Mouse (Mus musculus) midbrain, embryonic 12.5 days (tissue): ENCODE measurements around the gene Lenep. TPM values are rescaled to one million over a fixed set of nuclear protein-coding genes. Genes with fewer than 3 reads are reported as not detected.
"Not testable (repeated sequence)": the region's sequence is repeated elsewhere in the genome, so short reads cannot be mapped to it uniquely, and the experiment has no call there.

Experiments
- ATAC-seq: fragments of 200-750 bp; cut with Nextera tagmentation; 2 replicates; pipeline ENCODE4 v1.8.0; 2017; ENCODE audit warnings: low read depth, moderate TSS enrichment, moderate library complexity; ENCODE audit not compliant: low FRiP score
- H3K27ac ChIP-seq: fragments of 300-500 bp; sonication (generic); replicated peaks from 2 replicates; pipeline ENCODE4 v1.5.1; 2016; ENCODE audit warnings: mild to moderate bottlenecking
- H3K27me3 ChIP-seq: fragments of 300-500 bp; sonication (generic); 2 replicates; pipeline ENCODE4 v1.6.1; 2016; ENCODE audit warnings: mild to moderate bottlenecking
- H3K36me3 ChIP-seq: fragments of 300-500 bp; sonication (generic); 2 replicates; pipeline ENCODE4 v1.6.1; 2016
- H3K4me1 ChIP-seq: fragments of 300-500 bp; sonication (generic); 2 replicates; pipeline ENCODE4 v1.6.1; 2016
- H3K4me2 ChIP-seq: fragments of 300-500 bp; sonication (generic); replicated peaks from 2 replicates; pipeline ENCODE4 v1.6.1; 2016; ENCODE audit warnings: mild to moderate bottlenecking, moderate library complexity
- H3K4me3 ChIP-seq: fragments of 300-500 bp; sonication (generic); 2 replicates; pipeline ENCODE4 v1.5.1; 2016; ENCODE audit warnings: mild to moderate bottlenecking
- H3K9ac ChIP-seq: fragments of 300-500 bp; sonication (generic); replicated peaks from 2 replicates; pipeline ENCODE4 v1.6.1; 2016; ENCODE audit warnings: mild to moderate bottlenecking, moderate library complexity
- H3K9me3 ChIP-seq: fragments of 300-500 bp; sonication (generic); 2 replicates; pipeline ENCODE4 v1.6.1; 2016; ENCODE audit warnings: mild to moderate bottlenecking
- WGBS: fragments of 180-500 bp; shearing (Covaris S2); methylation state at CpG from one replicate; pipeline ENCODE4 v1.1.7; 2016; 5-methylcytosine and 5-hydroxymethylcytosine counted together
- polyA plus RNA-seq: library from polyadenylated mRNA; unstranded; fragments of >200 nt; fragmentation: Nextera tagmentation; extraction: Ambion mirVana; gene quantifications from 2 replicates; pipeline ENCODE4 v1.2.1, GENCODE M21; 2016

Lenep gene
- polyA plus RNA-seq, 1 experiment from 2014 or later = 1.5 TPM

DNA sequence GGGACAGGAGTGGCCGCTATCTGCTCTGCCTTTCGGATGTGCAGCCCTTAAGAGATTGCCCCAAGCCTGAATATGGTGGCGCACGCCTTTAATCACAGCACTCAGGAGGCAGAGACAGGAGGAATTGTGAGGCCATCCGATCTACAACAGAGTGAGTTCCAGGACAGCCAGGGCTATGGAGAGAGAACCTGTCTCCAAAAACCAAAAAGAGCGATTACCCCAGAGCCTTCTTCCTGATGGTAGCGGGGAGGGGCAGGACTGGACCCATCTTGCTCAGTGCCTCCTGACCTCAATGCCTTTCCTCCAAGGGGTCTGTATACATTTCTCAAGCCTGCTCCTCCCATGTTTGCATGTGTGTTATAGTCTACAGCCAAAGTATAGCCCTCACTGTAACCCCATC, 26.4 kb upstream of the Lenep start:
- Histone ChIP-seq H3K4me1 (peaks cover 11% of the 10 kb centered on the region), H3K36me3 (peaks cover 36% of the 10 kb centered on the region)
- 86% methylated on average over 7 of the region's 7 CpGs for WGBS
- H3K9me3 ChIP-seq, H3K27ac ChIP-seq, H3K4me3 ChIP-seq, H3K27me3 ChIP-seq, ATAC-seq, H3K9ac ChIP-seq, H3K4me2 ChIP-seq: not testable (repeated sequence)

DNA sequence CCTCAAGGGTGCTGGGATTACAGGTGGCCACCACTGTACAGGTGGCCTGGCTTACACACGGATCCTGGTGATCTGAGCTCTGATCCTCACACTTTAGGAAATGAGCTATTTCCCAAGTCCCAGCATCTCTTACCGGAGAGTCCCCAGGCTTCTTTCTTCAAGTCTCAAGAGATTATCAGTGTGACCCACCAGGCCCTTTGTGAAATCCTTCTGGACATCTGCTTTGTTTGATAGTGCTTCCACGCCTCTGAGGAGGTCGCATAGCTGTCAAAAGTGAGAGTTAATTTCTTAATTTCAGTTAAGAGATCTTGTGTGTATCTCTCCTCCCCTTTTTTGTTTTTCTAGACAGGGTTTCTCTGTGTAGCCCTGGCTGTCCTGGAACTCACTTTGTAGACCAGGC, 23.3 kb upstream of the Lenep start:
- 87% methylated on average over 4 of the region's 4 CpGs for WGBS
- Histone ChIP-seq H3K9ac (no peak overlapping the region), H3K4me3 (no peak overlapping the region), H3K4me2 (no peak overlapping the region), H3K4me1 (peaks cover 20% of the 10 kb centered on the region), H3K36me3 (peaks cover 18% of the 10 kb centered on the region), H3K9me3 (no peaks in the 10 kb centered on the region), H3K27ac (no peak overlapping the region), H3K27me3 (no peaks in the 10 kb centered on the region)
- ATAC-seq = no peak

DNA sequence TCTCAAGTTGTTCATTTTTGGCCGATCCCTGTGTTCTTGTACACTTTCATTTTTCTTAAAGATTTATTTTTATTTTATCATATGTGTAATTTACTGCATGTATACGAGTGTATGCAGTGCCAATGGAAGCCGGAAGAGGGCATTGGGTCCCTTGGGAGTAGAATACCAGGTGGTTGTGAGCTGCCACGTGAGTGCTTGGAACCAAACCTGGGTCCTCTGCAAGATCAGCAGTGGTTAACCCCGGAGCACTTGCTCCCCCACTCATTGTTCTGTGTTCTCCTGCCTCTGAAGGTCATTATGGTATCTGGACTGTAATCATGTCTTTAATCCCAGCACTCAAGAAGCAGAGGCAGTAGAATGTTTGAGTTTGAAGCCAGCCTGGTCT, 22.5 kb upstream of the Lenep start:
- Histone ChIP-seq H3K27me3 (no peaks in the 10 kb centered on the region), H3K4me3 (no peak overlapping the region), H3K9ac (no peak overlapping the region), H3K36me3 (peaks cover 18% of the 10 kb centered on the region), H3K9me3 (no peaks in the 10 kb centered on the region), H3K27ac (no peak overlapping the region), H3K4me2 (no peak overlapping the region), H3K4me1 (peaks cover 22% of the 10 kb centered on the region)
- no peak for ATAC-seq
- whole genome bisulfite sequencing = 90% methylated on average over 5 of the region's 5 CpGs

DNA sequence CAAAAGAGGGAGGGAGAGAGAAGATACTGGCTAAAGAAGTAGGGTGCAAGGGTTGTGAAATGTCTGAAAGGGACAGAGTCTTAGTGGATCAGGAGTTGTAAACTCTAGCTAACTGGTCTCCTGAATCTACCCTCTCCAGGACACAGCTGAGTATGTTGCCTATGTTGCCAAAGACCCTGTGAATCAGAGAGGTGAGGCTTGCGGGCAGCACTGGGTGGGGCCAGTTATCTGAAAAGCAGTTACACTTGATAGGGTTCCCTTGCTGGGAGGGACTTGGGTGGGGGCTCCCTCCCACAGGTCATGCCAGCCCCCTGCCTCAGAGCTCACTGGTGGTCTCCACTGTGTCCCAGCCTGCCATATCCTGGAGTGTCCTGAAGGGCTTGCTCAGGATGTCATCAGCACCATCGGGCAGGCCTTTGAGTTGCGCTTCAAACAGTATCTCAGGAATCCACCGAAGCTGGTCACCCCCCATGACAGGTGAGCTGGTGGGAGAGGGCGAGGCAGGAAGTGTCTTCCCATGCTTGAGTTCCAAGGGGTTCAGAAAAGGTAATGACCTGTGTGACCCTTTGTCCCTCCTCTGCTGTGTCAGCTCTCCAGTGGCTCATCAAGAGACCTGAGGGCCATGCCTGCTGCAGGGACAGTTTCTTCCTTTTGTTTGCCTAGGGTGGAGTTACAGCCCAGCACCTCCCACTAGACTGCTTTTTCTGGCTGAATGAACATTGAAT, 22.0 kb upstream of the Lenep start:
- Histone ChIP-seq H3K36me3 (peaks cover 18% of the 10 kb centered on the region), H3K27ac (no peak overlapping the region), H3K4me1 (peaks cover 28% of the 10 kb centered on the region), H3K4me3 (no peak overlapping the region), H3K4me2 (no peak overlapping the region), H3K9ac (no peak overlapping the region), H3K27me3 (no peaks in the 10 kb centered on the region), H3K9me3 (no peaks in the 10 kb centered on the region)
- 98% methylated on average over 5 of the region's 5 CpGs for WGBS
- no peak for ATAC-seq

DNA sequence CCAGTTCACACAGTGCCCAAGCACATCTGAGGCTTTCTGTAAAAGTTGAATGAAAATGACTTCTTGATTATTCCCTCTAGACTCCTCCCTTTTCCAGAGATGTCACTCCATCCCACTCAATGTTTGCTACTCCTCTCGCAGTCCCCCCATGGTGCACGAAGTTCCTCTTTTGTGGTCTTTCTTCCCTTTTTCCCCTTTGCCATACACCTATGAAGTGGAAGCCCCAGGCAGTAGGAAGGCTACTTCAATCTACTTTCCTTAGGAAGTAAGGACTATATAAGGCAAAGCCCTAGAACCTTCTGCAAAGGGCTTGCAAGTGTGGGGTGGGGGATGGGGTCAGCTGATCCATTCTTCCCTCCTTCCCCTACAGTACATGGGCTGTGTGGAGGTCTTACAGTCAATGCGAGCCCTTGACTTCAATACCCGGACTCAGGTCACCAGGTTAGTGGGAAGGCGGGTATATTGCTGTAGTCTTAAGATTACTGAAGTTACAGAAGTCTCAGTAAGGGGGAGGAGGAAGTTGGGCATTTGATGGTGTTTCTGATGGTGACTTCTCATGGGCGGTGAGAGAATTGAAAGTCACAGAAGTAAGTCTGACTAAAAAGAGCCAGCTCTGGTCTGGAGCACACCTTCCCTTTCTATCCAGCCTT, 20.1 kb upstream of the Lenep start:
- Histone ChIP-seq H3K4me3 (peak overlapping the region; percentile 35), H3K4me2 (peak overlapping the region; percentile 48), H3K36me3 (peaks cover 18% of the 10 kb centered on the region), H3K4me1 (peaks cover 32% of the 10 kb centered on the region), H3K9me3 (no peaks in the 10 kb centered on the region), H3K9ac (peak overlapping the region; percentile 54; the same call in 1 of the 2 replicates), H3K27ac (no peak overlapping the region), H3K27me3 (no peaks in the 10 kb centered on the region)
- no peak for ATAC-seq
- 77% methylated on average over 6 of the region's 6 CpGs for WGBS

DNA sequence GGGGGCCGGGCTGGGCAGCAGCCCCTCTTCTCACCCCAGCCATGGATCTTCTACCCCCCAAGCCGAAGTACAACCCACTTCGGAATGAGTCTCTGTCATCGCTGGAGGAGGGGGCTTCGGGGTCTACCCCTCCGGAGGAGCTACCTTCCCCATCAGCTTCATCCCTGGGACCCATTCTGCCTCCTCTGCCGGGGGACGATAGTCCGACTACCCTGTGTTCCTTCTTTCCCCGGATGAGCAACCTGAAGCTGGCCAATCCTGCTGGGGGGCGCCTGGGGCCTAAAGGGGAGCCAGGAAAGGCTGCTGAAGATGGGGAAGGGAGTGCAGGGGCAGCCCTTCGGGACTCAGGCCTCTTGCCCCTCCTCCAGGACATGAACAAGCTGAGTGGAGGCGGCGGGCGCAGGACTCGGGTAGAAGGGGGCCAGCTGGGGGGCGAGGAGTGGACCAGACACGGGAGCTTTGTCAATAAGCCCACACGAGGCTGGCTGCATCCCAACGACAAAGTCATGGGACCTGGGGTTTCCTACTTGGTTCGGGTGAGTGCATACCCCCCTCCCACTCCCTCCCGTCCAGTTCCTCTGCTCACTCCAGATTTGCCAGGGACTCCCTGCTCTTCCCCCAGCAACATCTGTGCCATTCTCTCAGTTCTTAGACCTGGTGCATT, 19.3 kb upstream of the Lenep start:
- ATAC-seq = no peak
- no peaks in the 10 kb centered on the region for H3K9me3 ChIP-seq
- H3K36me3 ChIP-seq = peaks cover 11% of the 10 kb centered on the region
- WGBS = 7% methylated on average over 22 of the region's 22 CpGs
- 0 out of 2 replicates have a peak overlapping the region, but pooled peaks have one; percentile 26 for H3K27ac ChIP-seq
- H3K4me3 ChIP-seq = peak overlapping the region; percentile 35
- no peaks in the 10 kb centered on the region for H3K27me3 ChIP-seq
- peaks cover 38% of the 10 kb centered on the region for H3K4me1 ChIP-seq
- H3K4me2 ChIP-seq = peak overlapping the region; percentile 48
- peak overlapping the region; percentile 54 for H3K9ac ChIP-seq

DNA sequence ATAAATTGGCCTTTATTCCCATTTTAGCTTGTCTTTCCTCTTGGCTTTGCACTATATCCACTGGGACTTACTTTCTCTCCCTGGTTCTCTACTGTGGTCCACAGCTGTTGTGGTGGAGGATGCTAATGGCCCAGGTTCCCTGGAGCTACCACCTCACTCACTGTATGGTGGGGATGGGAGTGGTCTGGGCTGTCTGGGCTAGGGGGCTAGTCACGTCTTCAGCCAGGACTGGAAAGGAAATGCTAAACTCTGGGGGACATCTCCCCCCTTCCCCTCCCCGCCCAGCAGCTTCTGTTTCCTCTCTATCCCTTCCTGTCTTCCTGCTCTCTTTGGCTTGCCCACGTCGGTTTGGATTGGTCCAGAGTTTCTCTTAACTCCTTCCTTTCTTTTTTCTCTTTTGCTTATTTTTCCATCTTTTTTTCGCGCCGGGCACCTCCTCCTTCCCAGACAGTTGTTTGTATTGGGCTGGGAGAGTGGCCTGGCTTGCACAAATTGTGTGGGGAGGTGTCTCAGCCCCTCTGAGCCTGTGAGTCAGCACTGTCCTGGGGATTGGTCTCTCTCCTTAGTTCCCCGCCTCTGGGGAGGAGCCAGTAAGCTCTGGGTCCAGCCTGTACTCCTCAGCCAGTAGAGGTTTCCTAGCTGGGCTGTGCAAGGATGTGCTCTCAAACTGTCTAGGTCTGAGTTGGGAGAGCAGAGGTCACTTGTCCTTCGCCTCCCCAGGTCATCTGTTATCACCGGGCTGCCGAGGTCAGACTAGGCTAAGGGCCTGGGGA, 18.6 kb upstream of the Lenep start:
- peak overlapping the region; percentile 54; the same call in 1 of the 2 replicates for H3K9ac ChIP-seq
- no peaks in the 10 kb centered on the region for H3K27me3 ChIP-seq
- peak overlapping the region; percentile 35 for H3K4me3 ChIP-seq
- H3K27ac ChIP-seq = 0 out of 2 replicates have a peak overlapping the region, but pooled peaks have one; percentile 26
- peaks cover 42% of the 10 kb centered on the region for H3K4me1 ChIP-seq
- ATAC-seq = peak; percentile 21; the same call in 1 of the 2 replicates
- H3K9me3 ChIP-seq = no peaks in the 10 kb centered on the region
- WGBS = 2% methylated on average over 11 of the region's 11 CpGs
- peaks cover 13% of the 10 kb centered on the region for H3K36me3 ChIP-seq
- H3K4me2 ChIP-seq = peak overlapping the region; percentile 48

DNA sequence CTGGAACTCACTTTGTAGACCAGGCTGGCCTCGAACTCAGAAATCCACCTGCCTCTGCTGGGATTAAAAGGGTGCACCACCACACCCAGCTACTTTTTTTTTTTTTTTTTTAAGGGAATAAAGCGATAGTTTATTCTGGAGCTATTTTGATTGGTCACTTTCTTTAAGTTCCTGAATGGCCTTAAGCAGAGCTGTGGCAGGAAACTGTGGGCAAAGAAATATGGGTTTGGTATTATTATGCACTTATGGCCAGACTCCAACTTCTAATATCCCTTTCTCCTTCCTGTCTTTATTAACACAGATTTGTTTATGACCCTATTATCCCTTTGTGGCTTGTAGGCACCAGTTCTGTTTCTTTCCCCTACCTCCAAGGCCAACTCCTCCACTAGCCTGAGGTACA, 17.8 kb upstream of the Lenep start:
- WGBS = 78% methylated on average over 2 of the region's 2 CpGs
- Histone ChIP-seq H3K4me3 (no peak overlapping the region), H3K4me2 (peak overlapping the region; percentile 48; the same call in 1 of the 2 replicates), H3K9me3 (no peaks in the 10 kb centered on the region), H3K27me3 (no peaks in the 10 kb centered on the region), H3K27ac (no peak overlapping the region), H3K9ac (no peak overlapping the region), H3K36me3 (peaks cover 21% of the 10 kb centered on the region), H3K4me1 (peaks cover 42% of the 10 kb centered on the region)
- no peak for ATAC-seq

DNA sequence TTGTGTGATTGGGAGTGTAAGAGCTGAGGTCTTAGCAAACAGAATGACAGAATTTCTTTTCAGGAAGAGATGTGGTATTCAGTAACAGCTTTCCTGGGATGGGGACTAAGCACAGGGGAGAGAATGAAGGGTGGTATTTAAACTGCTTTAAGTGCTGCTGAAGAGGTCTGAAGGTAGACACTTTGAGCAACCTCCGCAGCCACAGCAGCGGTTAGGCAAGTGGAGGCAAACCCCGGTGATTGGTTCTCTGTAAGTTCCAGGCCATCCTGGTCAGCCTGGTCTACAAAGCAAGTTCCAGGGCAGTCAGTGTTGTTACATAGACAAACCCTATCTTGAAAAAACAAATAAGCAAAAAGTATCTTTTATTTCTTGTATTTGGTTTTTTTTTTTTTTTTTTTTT, 17.4 kb upstream of the Lenep start:
- WGBS = 42% methylated on average over 3 of the region's 3 CpGs
- no peaks in the 10 kb centered on the region for H3K9me3 ChIP-seq
- ATAC-seq = no peak
- peak overlapping the region; percentile 65 for H3K4me3 ChIP-seq
- H3K36me3 ChIP-seq = peaks cover 21% of the 10 kb centered on the region
- no peaks in the 10 kb centered on the region for H3K27me3 ChIP-seq
- peak overlapping the region; percentile 94 for H3K4me2 ChIP-seq
- H3K9ac ChIP-seq = peak overlapping the region; percentile 71; the same call in 1 of the 2 replicates
- H3K27ac ChIP-seq = peak overlapping the region; percentile 87; the same call in 1 of the 2 replicates
- H3K4me1 ChIP-seq = peaks cover 42% of the 10 kb centered on the region

DNA sequence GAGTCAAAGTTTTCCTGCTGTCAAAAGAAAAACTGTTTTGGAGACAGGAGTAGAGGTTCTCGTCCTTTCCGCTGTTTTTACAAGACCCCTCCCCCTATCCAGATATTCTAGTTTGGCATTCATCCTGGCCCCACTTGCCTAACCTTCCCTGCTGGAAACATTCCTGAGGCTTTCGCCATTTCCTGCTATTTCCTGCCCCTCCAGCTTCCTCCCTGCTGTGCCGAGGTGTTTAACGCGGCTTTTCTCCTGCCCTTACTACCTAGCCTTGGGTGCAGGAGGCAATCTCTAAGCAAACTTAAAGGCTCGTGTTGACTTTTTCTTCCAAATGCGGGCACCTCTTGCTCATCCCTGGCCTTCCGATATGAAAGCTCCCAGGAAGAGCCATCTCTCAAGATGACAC, 17.0 kb upstream of the Lenep start:
- Histone ChIP-seq H3K27ac (peak overlapping the region; percentile 87), H3K9ac (peak overlapping the region; percentile 71), H3K27me3 (no peaks in the 10 kb centered on the region), H3K4me3 (peak overlapping the region; percentile 65), H3K4me2 (peak overlapping the region; percentile 94), H3K9me3 (no peaks in the 10 kb centered on the region), H3K4me1 (peaks cover 42% of the 10 kb centered on the region), H3K36me3 (peaks cover 21% of the 10 kb centered on the region)
- WGBS = 5% methylated on average over 9 of the region's 9 CpGs
- no peak for ATAC-seq

DNA sequence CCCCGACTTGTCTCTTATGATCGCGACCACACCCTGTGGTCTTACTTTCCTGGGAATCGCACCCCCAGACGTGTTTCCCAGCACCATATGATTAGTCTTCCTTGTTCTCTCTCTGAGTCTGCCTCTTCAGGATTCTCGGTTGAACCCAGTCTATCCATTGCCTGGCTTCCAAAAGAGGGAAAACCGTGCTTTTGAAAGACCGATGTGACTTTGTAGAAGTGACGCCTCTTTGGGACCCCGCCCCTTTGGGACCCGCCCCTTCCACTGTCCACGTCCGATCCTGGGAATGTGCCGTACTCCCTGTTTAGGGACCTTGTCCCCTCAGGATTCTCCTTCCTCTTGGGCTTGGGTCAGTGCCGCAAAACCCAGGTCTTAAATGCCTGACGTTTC, 16.3 kb upstream of the Lenep start:
- Histone ChIP-seq H3K4me1 (peaks cover 42% of the 10 kb centered on the region), H3K9ac (peak overlapping the region; percentile 71), H3K36me3 (peaks cover 27% of the 10 kb centered on the region), H3K9me3 (no peaks in the 10 kb centered on the region), H3K4me2 (peak overlapping the region; percentile 94), H3K27ac (peak overlapping the region; percentile 87), H3K4me3 (peak overlapping the region; percentile 65), H3K27me3 (no peaks in the 10 kb centered on the region)
- ATAC-seq = peak; percentile 27; the same call in 1 of the 2 replicates
- WGBS = 0% methylated on average over 16 of the region's 16 CpGs
